Mouse (Mus musculus) C2C12 (cell line): ENCODE results near the gene Plin2. TPM values are rescaled to one million over a fixed set of nuclear protein-coding genes. Genes with fewer than 3 reads are reported as not detected.
A peak's percentile ranks its signal among the peaks of the same experiment; 100 is the strongest.
"Not testable (repeated sequence)": the region's sequence is repeated elsewhere in the genome, so short reads cannot be mapped to it uniquely, and the experiment has no call there.

Experiments
- H3K27me3 ChIP-seq: one replicate; pipeline ENCODE4 v1.6.1; 2011; ENCODE audit not compliant: control insufficient read depth, insufficient read depth, insufficient read length
- H3K36me3 ChIP-seq: one replicate; pipeline ENCODE4 v1.6.1; 2011; ENCODE audit not compliant: control insufficient read depth, insufficient read depth
- H3K4me3 ChIP-seq: one replicate; pipeline ENCODE4 v1.5.1; 2011; ENCODE audit warnings: mild to moderate bottlenecking, control low read depth; ENCODE audit not compliant: poor library complexity, insufficient read depth, severe bottlenecking
- H3K79me2 ChIP-seq: one replicate; pipeline ENCODE4 v1.6.1; 2011; ENCODE audit not compliant: control insufficient read depth, insufficient read depth
- H3K79me3 ChIP-seq: one replicate; pipeline ENCODE4 v1.6.1; 2011; ENCODE audit warnings: low read depth, control low read depth
- H3ac ChIP-seq: one replicate; pipeline ENCODE3; 2011; ENCODE audit warnings: low read depth; ENCODE audit not compliant: control insufficient read depth, insufficient read length
- CEBPB ChIP-seq: IDR thresholded peaks from one replicate; pipeline ENCODE4 v1.6.1; 2011; ENCODE audit warnings: low read depth, mild to moderate bottlenecking, control low read depth, moderate library complexity
- CTCF ChIP-seq: IDR thresholded peaks from one replicate; pipeline ENCODE4 v1.5.1; 2011; ENCODE audit not compliant: control insufficient read depth, insufficient read depth, insufficient read length
- FOSL1 ChIP-seq: IDR thresholded peaks from one replicate; pipeline ENCODE4 v1.8.0; 2011; ENCODE audit warnings: mild to moderate bottlenecking, low read length; ENCODE audit not compliant: poor library complexity, insufficient read depth, severe bottlenecking
- MAX ChIP-seq: IDR thresholded peaks from one replicate; pipeline ENCODE4 v1.6.1; 2011; ENCODE audit warnings: mild to moderate bottlenecking, control low read depth
- MYOD1 ChIP-seq: IDR thresholded peaks from one replicate; pipeline ENCODE4 v1.6.1; 2011; ENCODE audit warnings: low read depth; ENCODE audit not compliant: control insufficient read depth, insufficient read length
- MYOG ChIP-seq: IDR thresholded peaks from one replicate; pipeline ENCODE4 v1.6.1; 2011; ENCODE audit not compliant: control insufficient read depth, insufficient read length; ENCODE audit errors: extremely low read depth
- USF1 ChIP-seq: IDR thresholded peaks from one replicate; pipeline ENCODE4 v1.6.1; 2011; ENCODE audit warnings: low read depth, mild to moderate bottlenecking, control low read depth, moderate library complexity
- polyA plus RNA-seq: library from polyadenylated mRNA; unstranded; fragments of >200 nt; fragmentation: generic; extraction: Trizol; gene quantifications from one replicate; pipeline ENCODE4 v1.2.1, GENCODE M21; 2012; ENCODE audit warnings: missing spikeins

Gene Plin2
- polyA plus RNA-seq, 1 experiment, result 537 TPM

DNA sequence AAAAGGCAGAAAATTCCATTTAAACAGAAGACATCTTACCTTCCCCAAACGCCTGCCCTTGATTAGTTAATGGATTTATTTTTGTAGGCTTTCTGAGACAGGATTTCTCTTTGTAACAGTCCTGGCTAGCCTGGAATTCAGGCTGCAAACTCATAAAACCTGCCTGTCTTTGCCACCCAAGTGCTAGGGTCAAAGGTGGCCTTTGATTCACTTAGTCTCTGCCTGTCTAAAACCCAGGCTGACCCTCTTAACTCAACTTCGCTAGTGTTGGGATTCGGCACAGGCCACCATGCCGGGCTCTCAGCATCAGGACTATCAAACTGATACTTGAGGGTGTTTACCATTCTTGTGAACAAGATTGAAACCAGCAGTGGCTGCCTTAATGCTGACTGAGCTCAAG lies 38.0 kb downstream of the Plin2 start:
- Histone ChIP-seq H3ac (no peak overlapping the region), H3K79me3 (no peaks in the 10 kb centered on the region), H3K27me3 (no peaks in the 10 kb centered on the region), H3K79me2 (no peaks in the 10 kb centered on the region), H3K4me3 (no peak overlapping the region), H3K36me3 (no peaks in the 10 kb centered on the region)
- TF ChIP-seq CTCF, result no peak
- no peak for TF ChIP-seq MYOD1

DNA sequence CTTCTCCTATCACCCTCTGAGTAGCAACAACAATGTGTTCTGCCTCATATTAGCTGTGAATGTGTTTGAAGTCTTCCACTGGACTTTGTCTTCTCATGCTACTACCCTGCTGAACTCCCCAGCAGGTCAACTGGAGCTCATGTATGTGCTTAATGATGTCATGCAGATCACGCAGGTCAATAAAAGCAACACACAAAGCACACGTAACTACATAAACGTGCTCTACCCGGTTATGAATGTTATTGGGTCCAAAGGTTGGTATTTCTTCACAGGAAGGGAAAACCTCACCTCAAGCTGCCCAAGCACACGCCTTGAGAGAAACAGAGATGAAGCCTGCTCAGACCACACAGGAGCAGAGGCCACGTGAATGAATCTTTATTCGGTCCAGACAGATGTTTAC lies 43.4 kb downstream of the Plin2 start:
- H3K27me3 ChIP-seq, H3K79me2 ChIP-seq, H3ac ChIP-seq, H3K4me3 ChIP-seq, H3K79me3 ChIP-seq, H3K36me3 ChIP-seq: not testable (repeated sequence)

DNA sequence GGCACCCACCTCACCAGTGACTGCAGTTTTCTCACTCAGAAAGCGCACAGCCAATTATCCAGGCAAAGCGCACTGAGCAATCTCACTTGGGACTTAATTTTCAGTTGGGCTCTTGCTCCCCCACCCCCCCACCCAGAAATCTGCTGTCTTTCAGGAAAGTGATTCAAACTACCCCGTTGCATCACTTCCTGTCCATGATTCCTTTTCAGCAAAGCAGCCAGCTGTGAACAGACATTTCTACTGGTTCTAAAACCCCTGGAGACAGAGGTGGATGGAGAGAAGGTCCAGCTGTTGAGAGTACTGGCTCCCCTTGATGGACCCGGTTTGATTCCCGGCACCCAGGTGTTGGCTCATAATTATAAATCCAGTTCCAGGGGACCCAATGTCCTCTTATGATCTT lies 44.4 kb downstream of the Plin2 start:
- Histone ChIP-seq H3K36me3 (no peaks in the 10 kb centered on the region), H3K79me2 (no peaks in the 10 kb centered on the region), H3K4me3 (no peak overlapping the region), H3K79me3 (no peaks in the 10 kb centered on the region), H3ac (no peak overlapping the region), H3K27me3 (no peaks in the 10 kb centered on the region)
- TF ChIP-seq CEBPB (no peak), MYOG (no peak), FOSL1 (no peak), MAX (no peak), CTCF (no peak), USF1 (no peak), MYOD1 (no peak)

DNA sequence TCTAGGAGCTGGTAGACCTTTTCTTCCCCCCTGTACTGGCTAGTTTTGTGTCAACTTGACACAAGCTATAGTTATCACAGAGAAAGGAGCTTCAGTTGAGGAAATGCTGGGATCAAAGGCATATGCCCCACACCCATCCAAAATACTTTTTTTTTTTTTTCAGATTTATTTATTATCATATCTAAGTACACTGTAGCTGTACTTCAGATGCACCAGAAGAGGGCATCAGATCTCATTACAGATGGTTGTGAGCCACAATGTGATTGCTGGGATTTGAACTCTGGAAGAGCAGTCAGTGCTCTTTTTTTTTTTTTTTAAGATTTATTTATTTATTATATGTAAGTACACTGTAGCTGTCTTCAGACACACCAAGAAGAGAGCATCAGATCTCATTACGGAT lies 47.3 kb downstream of the Plin2 start:
- H3ac ChIP-seq, H3K36me3 ChIP-seq, H3K27me3 ChIP-seq, H3K79me2 ChIP-seq, H3K79me3 ChIP-seq, H3K4me3 ChIP-seq: not testable (repeated sequence)

DNA sequence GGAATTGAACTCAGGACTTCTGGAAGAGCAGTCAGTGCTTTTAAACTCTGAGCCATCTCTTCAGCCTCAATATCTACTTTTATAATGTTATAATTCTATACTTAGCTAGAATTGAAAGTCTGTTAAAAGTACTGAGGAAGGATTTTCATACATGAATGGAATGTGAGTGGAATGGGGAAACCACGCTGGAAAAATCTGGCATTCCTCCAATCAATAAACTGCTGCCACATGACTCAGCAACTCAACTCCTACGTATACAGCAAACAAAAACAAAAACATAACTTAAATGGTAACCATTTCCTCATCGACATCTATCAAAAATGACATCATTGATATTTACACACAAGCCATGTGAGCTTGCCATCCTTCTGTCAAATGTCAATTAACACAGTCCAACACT lies 47.7 kb downstream of the Plin2 start:
- H3K79me3 ChIP-seq, result no peaks in the 10 kb centered on the region
- H3K4me3 ChIP-seq, result no peak overlapping the region
- H3K79me2 ChIP-seq, result no peaks in the 10 kb centered on the region
- TF ChIP-seq FOSL1, result no peak
- TF ChIP-seq CEBPB, result no peak
- TF ChIP-seq MAX, result no peak
- no peak for TF ChIP-seq CTCF
- no peak for TF ChIP-seq USF1
- no peak for TF ChIP-seq MYOG
- no peak for TF ChIP-seq MYOD1
- no peaks in the 10 kb centered on the region for H3K36me3 ChIP-seq
- no peaks in the 10 kb centered on the region for H3K27me3 ChIP-seq
- H3ac ChIP-seq, result no peak overlapping the region

DNA sequence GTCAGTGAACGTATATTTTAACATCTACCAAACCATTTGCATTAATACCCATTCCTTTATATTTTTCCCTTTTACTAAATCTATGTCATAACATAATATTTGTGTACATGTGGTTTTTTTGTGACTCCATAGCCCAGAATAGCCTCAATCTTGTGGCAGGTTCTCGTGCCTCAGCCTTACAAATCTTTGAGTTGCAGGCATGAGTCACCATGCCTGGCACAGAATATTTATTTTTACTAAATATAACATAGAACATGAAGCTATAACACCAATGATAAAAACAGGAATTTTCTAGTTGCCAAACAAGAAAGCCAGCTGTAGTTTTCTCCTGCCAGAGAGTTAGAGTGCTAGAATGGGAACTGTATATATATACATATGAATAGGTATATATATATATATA lies 49.4 kb downstream of the Plin2 start:
- Histone ChIP-seq H3K27me3 (no peaks in the 10 kb centered on the region), H3ac (no peak overlapping the region), H3K4me3 (no peak overlapping the region), H3K79me2 (no peaks in the 10 kb centered on the region), H3K79me3 (no peaks in the 10 kb centered on the region), H3K36me3 (no peaks in the 10 kb centered on the region)
- TF ChIP-seq MAX (no peak), CTCF (no peak), MYOD1 (no peak), USF1 (no peak), FOSL1 (no peak), MYOG (no peak), CEBPB (no peak)

DNA sequence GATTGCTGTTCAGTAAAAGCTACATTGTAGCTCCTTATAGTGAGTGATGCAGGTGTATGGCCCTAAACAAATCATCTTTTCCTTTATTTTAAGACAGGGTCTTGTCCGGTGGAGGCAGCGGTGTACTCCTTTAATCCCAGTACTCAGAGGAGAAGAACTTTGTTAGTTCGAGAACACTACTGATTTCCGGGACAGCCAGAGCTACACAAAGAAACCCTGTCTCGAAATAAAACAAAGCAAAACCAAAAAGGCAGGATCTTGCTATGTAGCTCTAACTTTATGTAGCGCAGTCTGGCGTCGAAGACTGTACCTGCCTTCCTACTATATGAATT lies 57.6 kb downstream of the Plin2 start:
- Histone ChIP-seq H3K27me3 (no peaks in the 10 kb centered on the region), H3K36me3 (peaks cover 10% of the 10 kb centered on the region), H3K79me3 (peaks cover 47% of the 10 kb centered on the region), H3ac (no peak overlapping the region), H3K79me2 (peaks cover 47% of the 10 kb centered on the region), H3K4me3 (peak overlapping the region; percentile 98)
- no peak for TF ChIP-seq CEBPB
- no peak for TF ChIP-seq USF1
- no peak for TF ChIP-seq CTCF
- TF ChIP-seq MYOG, result no peak
- TF ChIP-seq MYOD1, result no peak
- TF ChIP-seq MAX, result no peak
- TF ChIP-seq FOSL1, result no peak
